Mouse (Mus musculus): Measurements from ENCODE around the gene Hepacam2.

- TF ChIP-seq CTCF (IDR thresholded peaks at IDR 0.05; ENCODE audit: borderline replicate concordance, insufficient read depth, low read length) (no peak), POLR2A (IDR thresholded peaks at IDR 0.05; ENCODE audit: low read depth, low read length) (no peak)
Measured at GRCm38 (mm10) chr6:3512611-3513010, 14.5 kb upstream of the Hepacam2 start.

Data from embryonic fibroblast, embryonic 13.5 days (primary cell).